Mouse (Mus musculus) forebrain, embryonic 11.5 days (tissue): ENCODE data around the gene Midn. TPM values are rescaled to one million over a fixed set of nuclear protein-coding genes. Genes with fewer than 3 reads are reported as not detected.

Source experiments
- ATAC-seq: fragments of 200-750 bp; cut with Nextera tagmentation; replicated peaks from 2 replicates; pipeline ENCODE4 v1.8.0; 2017; ENCODE audit warnings: moderate TSS enrichment; ENCODE audit not compliant: low FRiP score
- DNase-seq: peaks from one replicate; pipeline ENCODE4 v3.0.0-alpha.2; 2017; ENCODE audit warnings: low spot score
- H3K27ac ChIP-seq: fragments of 300-500 bp; sonication (generic); 2 replicates; pipeline ENCODE4 v1.5.1; 2014; ENCODE audit warnings: low read depth, low read length
- H3K27me3 ChIP-seq: fragments of 300-500 bp; sonication (generic); 2 replicates; pipeline ENCODE4 v1.6.1; 2014; ENCODE audit warnings: mild to moderate bottlenecking, low read length, mixed read lengths; ENCODE audit not compliant: control insufficient read depth, insufficient read depth
- H3K36me3 ChIP-seq: fragments of 300-500 bp; sonication (generic); 2 replicates; pipeline ENCODE4 v1.6.1; 2014; ENCODE audit warnings: mild to moderate bottlenecking, low read length, moderate library complexity, mixed read lengths; ENCODE audit not compliant: control insufficient read depth, insufficient read depth
- H3K4me1 ChIP-seq: fragments of 300-500 bp; sonication (generic); replicated peaks from 2 replicates; pipeline ENCODE4 v1.6.1; 2014; ENCODE audit warnings: low read length, mixed read lengths; ENCODE audit not compliant: control insufficient read depth, insufficient read depth
- H3K4me2 ChIP-seq: fragments of 300-500 bp; sonication (generic); 2 replicates; pipeline ENCODE4 v1.6.1; 2014; ENCODE audit warnings: low read depth, mild to moderate bottlenecking, low read length, moderate library complexity, mixed read lengths; ENCODE audit not compliant: severe bottlenecking
- H3K4me3 ChIP-seq: fragments of 300-500 bp; sonication (generic); 2 replicates; pipeline ENCODE4 v1.5.1; 2014; ENCODE audit warnings: low read depth, low read length
- H3K9ac ChIP-seq: fragments of 300-500 bp; sonication (generic); 2 replicates; pipeline ENCODE4 v1.6.1; 2014; ENCODE audit warnings: low read length
- H3K9me3 ChIP-seq: fragments of 300-500 bp; sonication (generic); 2 replicates; pipeline ENCODE4 v1.6.1; 2016; ENCODE audit warnings: low read length, mixed read lengths; ENCODE audit not compliant: control insufficient read depth
- WGBS: fragments of 180-500 bp; shearing (Covaris S2); extraction: QIAGEN DNeasy Blood & Tissue Kit; methylation state at CpG from one replicate; pipeline ENCODE4 v1.1.7; 2014; 5-methylcytosine and 5-hydroxymethylcytosine counted together
- polyA plus RNA-seq: library from polyadenylated mRNA; unstranded; fragments of >200 nt; fragmentation: Nextera tagmentation; extraction: Ambion mirVana; gene quantifications from 2 replicates; pipeline ENCODE4 v1.2.1, GENCODE M21; 2014

The Midn gene
- polyA plus RNA-seq, 1 experiment from 2014 or later, result 58.3 TPM

GRCm38 (mm10) chr10:80120146-80120545 is 27.9 kb upstream of the Midn start:
- Histone ChIP-seq H3K4me3 (no peak overlapping the region), H3K4me1 (peaks cover 21% of the 10 kb centered on the region), H3K27me3 (no peaks in the 10 kb centered on the region), H3K4me2 (no peak overlapping the region), H3K9ac (no peak overlapping the region), H3K9me3 (no peaks in the 10 kb centered on the region), H3K36me3 (peaks cover 5% of the 10 kb centered on the region; the same call in 1 of the 2 replicates), H3K27ac (no peak overlapping the region)
- 90% methylated on average over 2 of the region's 2 CpGs for WGBS
- DNase-seq, result no peak
- no peak for ATAC-seq

GRCm38 (mm10) chr10:80121639-80122038 is 26.4 kb upstream of the Midn start:
- DNase-seq (no peak), ATAC-seq (no peak)
- Histone ChIP-seq H3K4me2 (no peak overlapping the region), H3K27ac (no peak overlapping the region), H3K4me3 (no peak overlapping the region), H3K9me3 (no peaks in the 10 kb centered on the region), H3K9ac (no peak overlapping the region), H3K36me3 (peaks cover 5% of the 10 kb centered on the region; the same call in 1 of the 2 replicates), H3K27me3 (no peaks in the 10 kb centered on the region), H3K4me1 (peaks cover 21% of the 10 kb centered on the region)
- WGBS, result 100% methylated on average over 2 of the region's 2 CpGs

- Histone ChIP-seq H3K9ac (no peak overlapping the region), H3K4me2 (no peak overlapping the region), H3K4me1 (no peaks in the 10 kb centered on the region), H3K36me3 (peaks cover 8% of the 10 kb centered on the region; the same call in 1 of the 2 replicates), H3K27ac (no peak overlapping the region), H3K9me3 (no peaks in the 10 kb centered on the region), H3K4me3 (no peak overlapping the region), H3K27me3 (no peaks in the 10 kb centered on the region)
- 92% methylated on average over 9 of the region's 9 CpGs for WGBS
- DNase-seq (no peak), ATAC-seq (no peak)
Observed at GRCm38 (mm10) chr10:80123932-80124562, 24.0 kb upstream of the Midn start.

- ATAC-seq, result no peak
- H3K4me2 ChIP-seq, result no peak overlapping the region
- DNase-seq, result no peak
- H3K27ac ChIP-seq, result no peak overlapping the region
- H3K4me3 ChIP-seq, result no peak overlapping the region
- no peaks in the 10 kb centered on the region for H3K9me3 ChIP-seq
- 94% methylated on average over 8 of the region's 8 CpGs for WGBS
- H3K36me3 ChIP-seq, result peaks cover 18% of the 10 kb centered on the region
- no peaks in the 10 kb centered on the region for H3K27me3 ChIP-seq
- H3K9ac ChIP-seq, result no peak overlapping the region
- peaks cover 7% of the 10 kb centered on the region; the same call in 1 of the 2 replicates for H3K4me1 ChIP-seq
Observed at GRCm38 (mm10) chr10:80127920-80128319, 20.2 kb upstream of the Midn start.

GRCm38 (mm10) chr10:80129846-80130245 is 18.2 kb upstream of the Midn start:
- no peak overlapping the region for H3K4me3 ChIP-seq
- ATAC-seq (no peak), DNase-seq (no peak)
- H3K4me2 ChIP-seq, result no peak overlapping the region
- no peak overlapping the region for H3K9ac ChIP-seq
- no peaks in the 10 kb centered on the region for H3K9me3 ChIP-seq
- no peak overlapping the region for H3K27ac ChIP-seq
- H3K4me1 ChIP-seq, result peaks cover 7% of the 10 kb centered on the region; the same call in 1 of the 2 replicates
- 96% methylated on average over 9 of the region's 9 CpGs for WGBS
- no peaks in the 10 kb centered on the region for H3K27me3 ChIP-seq
- H3K36me3 ChIP-seq, result peaks cover 20% of the 10 kb centered on the region

GRCm38 (mm10) chr10:80130403-80131031 is 17.6 kb upstream of the Midn start:
- WGBS, result 87% methylated on average over 18 of the region's 18 CpGs
- Histone ChIP-seq H3K4me2 (no peak overlapping the region), H3K27me3 (no peaks in the 10 kb centered on the region), H3K9ac (no peak overlapping the region), H3K4me3 (no peak overlapping the region), H3K9me3 (no peaks in the 10 kb centered on the region), H3K4me1 (peaks cover 7% of the 10 kb centered on the region; the same call in 1 of the 2 replicates), H3K27ac (no peak overlapping the region), H3K36me3 (peaks cover 20% of the 10 kb centered on the region)
- no peak for ATAC-seq
- no peak for DNase-seq

GRCm38 (mm10) chr10:80131316-80131951 is 16.6 kb upstream of the Midn start:
- ATAC-seq (0 out of 2 replicates have a peak, but pooled peaks have one; percentile 19), DNase-seq (peak; percentile 80)
- Histone ChIP-seq H3K27me3 (no peaks in the 10 kb centered on the region; the same call in 1 of the 2 replicates), H3K4me3 (no peak overlapping the region), H3K36me3 (peaks cover 20% of the 10 kb centered on the region), H3K9ac (peak overlapping the region; percentile 35), H3K4me2 (peak overlapping the region; percentile 1; the same call in 1 of the 2 replicates), H3K27ac (no peak overlapping the region), H3K4me1 (peaks cover 10% of the 10 kb centered on the region), H3K9me3 (no peaks in the 10 kb centered on the region)
- WGBS, result 13% methylated on average over 55 of the region's 55 CpGs

- no peak overlapping the region for H3K27ac ChIP-seq
- WGBS, result 30% methylated on average over 27 of the region's 27 CpGs
- H3K36me3 ChIP-seq, result peaks cover 20% of the 10 kb centered on the region
- peak overlapping the region; percentile 35 for H3K9ac ChIP-seq
- no peak for DNase-seq
- no peak overlapping the region for H3K4me3 ChIP-seq
- H3K4me2 ChIP-seq, result peak overlapping the region; percentile 1; the same call in 1 of the 2 replicates
- peaks cover 5% of the 10 kb centered on the region for H3K27me3 ChIP-seq
- peaks cover 15% of the 10 kb centered on the region for H3K4me1 ChIP-seq
- H3K9me3 ChIP-seq, result no peaks in the 10 kb centered on the region
- peak; percentile 19; the same call in 1 of the 2 replicates for ATAC-seq
Observed at GRCm38 (mm10) chr10:80131952-80132350, 16.1 kb upstream of the Midn start.
